In genomic region chr10:75667911-75668270, GRCm38 (mm10) we compare ENCODE assay signal across 8 mouse cellular contexts. TPM values are rescaled to one million over a fixed set of nuclear protein-coding genes. Genes with fewer than 3 reads are reported as not detected.
DNase-seq lines count a peak whose midpoint lies in the region; ATAC-seq and TF ChIP-seq lines count a peak whose summit lies in the region.

No protein-coding gene starts in this region.

- peak; percentile 37 for ATAC-seq in inflammation-experienced regulatory T-cells, adult 6 months
- ATAC-seq in liver, embryonic 14.5 days (ENCODE audit: insufficient read depth) = peak; percentile 70

- H3K36me3 ChIP-seq in MEL (ENCODE audit: control insufficient read depth in 1 of 2, insufficient read depth in 2 of 2, low read length in 2 of 2) = peaks cover 3 to 4% of the 10 kb centered on the region in 2 experiments; a peak in 2 of 4 replicates
- no peaks in the 10 kb centered on the region; the same call in none of the 2 replicates for H3K36me3 ChIP-seq in liver, embryonic 14.5 days (replicated peaks; ENCODE audit: control insufficient read depth, insufficient read depth, low read depth)
- H3K36me3 ChIP-seq in myocyte (ENCODE audit: control insufficient read depth, insufficient read depth) = no peaks in the 10 kb centered on the region

- H3K79me2 ChIP-seq in MEL (ENCODE audit: control insufficient read depth, insufficient read depth, low read length, poor library complexity) (peaks cover 4% of the 10 kb centered on the region), myocyte (ENCODE audit: control insufficient read depth, insufficient read depth) (no peaks in the 10 kb centered on the region)

- H3K9me3 ChIP-seq in MEL (replicated peaks; ENCODE audit: insufficient read depth, low read length) = no peaks in the 10 kb centered on the region
- H3K9me3 ChIP-seq in liver, embryonic 14.5 days (ENCODE audit: control insufficient read depth, low read length) = no peaks in the 10 kb centered on the region

- peak overlapping the region; percentile 95 for H3K4me2 ChIP-seq in liver, embryonic 14.5 days (ENCODE audit: low read depth)
- H3K4me2 ChIP-seq in myocyte (ENCODE audit: low read depth) = peak overlapping the region; percentile 89

- TF ChIP-seq CTCF in MEL (IDR thresholded peaks at IDR 0.05 in 2 of 3, conservative IDR thresholded peaks at IDR 0.05 in 1 of 3; ENCODE audit: control insufficient read depth in 1 of 3, insufficient read depth in 1 of 3, low read depth in 2 of 3, low read length in 3 of 3, poor library complexity in 1 of 3, severe bottlenecking in 1 of 3) = no peak
- TF ChIP-seq CTCF in cerebellum, adult 2 months (IDR thresholded peaks at IDR 0.05; ENCODE audit: borderline replicate concordance, insufficient read depth, low read depth, low read length) = no peak
- TF ChIP-seq CTCF in gastrocnemius, adult 2 months (IDR thresholded peaks at IDR 0.05) = no peak
- TF ChIP-seq CTCF in liver, embryonic 14.5 days (IDR thresholded peaks at IDR 0.05; ENCODE audit: low read depth) = no peak

- intact Hi-C loops in gastrocnemius, adult 2 months (cut with DNase I) = no loop called here

- peak overlapping the region; percentile 77 for H3K9ac ChIP-seq in MEL (ENCODE audit: control insufficient read depth, low read depth, low read length, poor library complexity, severe bottlenecking)
- H3K9ac ChIP-seq in liver, embryonic 14.5 days (replicated peaks) = peak overlapping the region; percentile 59

- H3ac ChIP-seq in myocyte (ENCODE audit: control insufficient read depth, insufficient read length) = peak overlapping the region; percentile 36

- WGBS in cerebellum, adult 2 months = 1% methylated on average over 23 of the region's 23 CpGs
- WGBS in liver, embryonic 14.5 days (ENCODE audit: insufficient replicate concordance) = under 1% methylated on average over 23 of the region's 23 CpGs

- H3K4me3 ChIP-seq in MEL (ENCODE audit: control insufficient read depth in 1 of 2, insufficient read depth in 1 of 2, low read depth in 2 of 2, low read length in 2 of 2) (peak overlapping the region; percentile 62 to 90), myocyte (peak overlapping the region; percentile 49)
- H3K4me3 ChIP-seq in cerebellum, adult 2 months (replicated peaks; ENCODE audit: insufficient read depth, low read depth, low read length) = peak overlapping the region; percentile 87
- peak overlapping the region; percentile 78 for H3K4me3 ChIP-seq in gastrocnemius, adult 2 months
- peak overlapping the region; percentile 58 to 74 for H3K4me3 ChIP-seq in liver, embryonic 14.5 days (ENCODE audit: insufficient read depth in 1 of 2, low read depth in 2 of 2, low read length in 2 of 2)

- peak overlapping the region; percentile 60 for H3K27ac ChIP-seq in MEL (ENCODE audit: control insufficient read depth, low read depth, low read length)
- H3K27ac ChIP-seq in cerebellum, adult 2 months (ENCODE audit: insufficient read depth, low read length) = peak overlapping the region; percentile 97
- peak overlapping the region; percentile 87 for H3K27ac ChIP-seq in gastrocnemius, adult 2 months
- no peak overlapping the region for H3K27ac ChIP-seq in liver, embryonic 14.5 days

- TF ChIP-seq EP300 in MEL (IDR thresholded peaks at IDR 0.05; ENCODE audit: low read depth in 1 of 2, low read length in 2 of 2) = no peak
- no peak for TF ChIP-seq EP300 in liver, embryonic 14.5 days (IDR thresholded peaks at IDR 0.05; ENCODE audit: low read depth)

- TF ChIP-seq POLR2A in MEL (IDR thresholded peaks at IDR 0.05; ENCODE audit: control insufficient read depth in 1 of 2, insufficient read depth in 1 of 2, low read depth in 1 of 2, low read length in 2 of 2, poor library complexity in 1 of 2) (no peak), myocyte (IDR thresholded peaks at IDR 0.05; ENCODE audit: insufficient read length, low read depth) (peak; percentile 51)
- TF ChIP-seq POLR2A in cerebellum, adult 2 months (IDR thresholded peaks at IDR 0.05; ENCODE audit: borderline replicate concordance, insufficient read depth, low read length) = peak; percentile 34; the same call in 1 of the 2 replicates

- H3K27me3 ChIP-seq in MEL (ENCODE audit: control insufficient read depth in 1 of 2, insufficient read depth in 2 of 2, low read length in 2 of 2) (no peaks in the 10 kb centered on the region), myocyte (ENCODE audit: control insufficient read depth, insufficient read depth, insufficient read length) (no peaks in the 10 kb centered on the region)
- no peaks in the 10 kb centered on the region for H3K27me3 ChIP-seq in cerebellum, adult 2 months (ENCODE audit: control insufficient read depth, insufficient read depth, low read length)
- peaks cover 15% of the 10 kb centered on the region for H3K27me3 ChIP-seq in liver, embryonic 14.5 days (ENCODE audit: control insufficient read depth, insufficient read depth, low read length)

- DNase-seq in 3134 (ENCODE audit: extremely low read depth, insufficient read length, low spot score) (peak; percentile 82), MEL (ENCODE audit: low read depth, low spot score) (peak; percentile 47)
- peak; percentile 84 to 86 for DNase-seq in cerebellum, adult 2 months
- peak; percentile 89 for DNase-seq in gastrocnemius, adult 2 months
- DNase-seq in liver, embryonic 14.5 days (ENCODE audit: low read depth in 3 of 3, low spot score in 3 of 3) = no peak
- DNase-seq in thymus, adult 18-20 months = no peak

- TF ChIP-seq RAD21 in MEL (IDR thresholded peaks at IDR 0.05; ENCODE audit: low read depth, low read length) = no peak

- no peaks in the 10 kb centered on the region; a peak in 2 of 4 replicates for H3K4me1 ChIP-seq in MEL (ENCODE audit: control insufficient read depth in 1 of 2, insufficient read depth in 2 of 2, low read length in 2 of 2)
- H3K4me1 ChIP-seq in cerebellum, adult 2 months (ENCODE audit: control insufficient read depth, insufficient read depth, low read length) = peaks cover 44% of the 10 kb centered on the region
- H3K4me1 ChIP-seq in liver, embryonic 14.5 days (replicated peaks; ENCODE audit: control insufficient read depth in 2 of 2, insufficient read depth in 2 of 2, low read length in 1 of 2) = peaks cover 0 to 2% of the 10 kb centered on the region in 2 experiments; a peak in 3 of 4 replicates

TF ChIP-seq in MEL, 35 proteins besides CTCF, POLR2A, EP300 and RAD21 (continues in another document):
- no peak for TF ChIP-seq MAX (IDR thresholded peaks at IDR 0.05; ENCODE audit: low read length)
- TF ChIP-seq ZNF384 (IDR thresholded peaks at IDR 0.05; ENCODE audit: low read depth, low read length) = no peak
- TF ChIP-seq BHLHE40 (IDR thresholded peaks at IDR 0.05; ENCODE audit: borderline replicate concordance, low read depth, low read length) = no peak
- no peak for TF ChIP-seq MYC (IDR thresholded peaks at IDR 0.05; ENCODE audit: low read depth, low read length)
- TF ChIP-seq USF1 (IDR thresholded peaks at IDR 0.05; ENCODE audit: low read depth, low read length) = no peak
- TF ChIP-seq TAL1 (IDR thresholded peaks at IDR 0.05; ENCODE audit: low read length) = no peak
- TF ChIP-seq TCF12 (IDR thresholded peaks at IDR 0.05; ENCODE audit: low read depth, low read length) = no peak
- no peak for TF ChIP-seq ETS1 (IDR thresholded peaks at IDR 0.05; ENCODE audit: low read depth, low read length)
- no peak for TF ChIP-seq TBP (IDR thresholded peaks at IDR 0.05; ENCODE audit: low read depth, low read length)
- no peak for TF ChIP-seq USF2 (IDR thresholded peaks at IDR 0.05; ENCODE audit: borderline replicate concordance in 1 of 2, insufficient read depth in 1 of 2, low read depth in 1 of 2, low read length in 2 of 2)
- TF ChIP-seq ELF1 (IDR thresholded peaks at IDR 0.05; ENCODE audit: low read depth, low read length) = no peak
- TF ChIP-seq MEF2A (IDR thresholded peaks at IDR 0.05; ENCODE audit: extremely low read depth, insufficient replicate concordance, low read depth, low read length, poor library complexity, severe bottlenecking) = no peak
- TF ChIP-seq NRF1 (IDR thresholded peaks at IDR 0.05; ENCODE audit: insufficient read depth, low read depth, low read length, poor library complexity, severe bottlenecking) = no peak
- TF ChIP-seq CHD1 (IDR thresholded peaks at IDR 0.05; ENCODE audit: low read depth, low read length) = no peak

TF ChIP-seq in myocyte, 11 proteins besides CTCF, POLR2A, EP300 and RAD21:
- TF ChIP-seq E2F4 (IDR thresholded peaks at IDR 0.05; ENCODE audit: insufficient read depth) (no peak), MYOD1 (IDR thresholded peaks at IDR 0.05; ENCODE audit: control insufficient read depth in 1 of 3, insufficient read length in 2 of 3, low read depth in 2 of 3) (peak in 1 of 3 experiments; percentile 0)

RNA-seq across cellular contexts. Expression of gene Susd2, which starts 24.1 kb away (rescaled TPM):
- total RNA-seq in MEL (2012; rRNA removed) = 0.07 and 0.12 TPM in 2 replicates
- polyA plus RNA-seq in MEL (2012; ENCODE audit: insufficient read depth in 1 of 2, insufficient read length in 2 of 2, low read depth in 1 of 2, low replicate concordance in 2 of 2, missing spikeins in 1 of 2) (under 1 TPM in 1 of 2 experiments, not detected in 1; 0.15 TPM), myocyte (2012; fragmentation: generic; extraction: Trizol) (0.12 TPM)
- polyA plus RNA-seq in cerebellum, adult 2 months (2012; rRNA removed) = 18.5 and 22.0 TPM in 2 replicates
- 1 to 10 TPM; 1.0 to 2.4 TPM for total RNA-seq in gastrocnemius, adult 2 months (2021)
- polyA plus RNA-seq in inflammation-experienced regulatory T-cells, adult 6 months (2017; shearing (Covaris generic)) = 10 to 100 TPM; 12.4 to 23.2 (median 19.2) TPM
- polyA plus RNA-seq in liver, embryonic 14.5 days (2012; rRNA removed) = 0.84 and 1.2 TPM in 2 replicates
- polyA plus RNA-seq in liver, embryonic 14.5 days (2014; fragmentation: Nextera tagmentation; extraction: Ambion mirVana) = 1.0 and 1.6 TPM in 2 replicates

Comparison
In these comparisons a context has a peak if more than half of its experiments do, and no peak if none do; other contexts are left out.
1. DNase-seq: peak in 3134 (single experiment), MEL (single experiment), cerebellum, adult 2 months (2 of 2) and gastrocnemius, adult 2 months (single experiment); none in liver, embryonic 14.5 days (0 of 3) and thymus, adult 18-20 months (0 of 2).
2. POLR2A ChIP-seq: peak in cerebellum, adult 2 months (single experiment) and myocyte (single experiment); none in MEL (0 of 2).
3. Peak in every context shown above with its lines, with median percentiles within 50 percentile points of each other: H3K4me3 ChIP-seq.